Mouse (Mus musculus): Measurements from ENCODE around the gene Rad54l. TPM values are rescaled to one million over a fixed set of nuclear protein-coding genes. Genes with fewer than 3 reads are reported as not detected.

Gene Rad54l
- polyA plus RNA-seq, 1 experiment from 2014 or later = 4.8 TPM

DNA sequence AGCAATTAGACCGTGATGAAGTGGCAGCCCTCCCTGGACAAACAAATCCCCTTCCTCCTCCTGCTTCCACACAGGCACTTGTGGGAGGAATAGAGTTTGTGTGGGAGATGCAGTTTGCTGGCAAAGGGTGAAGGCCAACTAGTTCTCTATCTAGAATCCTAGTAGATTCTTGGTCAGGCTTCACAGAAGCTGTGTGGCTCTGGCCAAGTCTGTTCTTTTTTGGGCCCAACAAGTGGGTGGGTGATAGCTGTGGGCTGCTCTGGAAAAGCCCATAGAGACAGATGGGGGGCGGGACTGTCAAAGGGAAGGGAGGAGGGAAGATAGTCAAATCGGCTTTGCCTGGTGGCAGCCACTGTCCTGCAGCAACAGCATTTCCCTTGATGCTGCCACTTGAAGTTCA, 37.3 kb upstream of the Rad54l start:
- H3K4me3 ChIP-seq (ENCODE audit: low read depth, low read length) = no peak overlapping the region
- no peaks in the 10 kb centered on the region for H3K9me3 ChIP-seq (ENCODE audit: control insufficient read depth, low read length)
- no peaks in the 10 kb centered on the region for H3K27me3 ChIP-seq (ENCODE audit: control insufficient read depth, insufficient read depth, low read length)
- no peak overlapping the region for H3K4me2 ChIP-seq (ENCODE audit: low read depth, low read length)
- ATAC-seq (ENCODE audit: low read depth) = no peak
- no peak overlapping the region for H3K9ac ChIP-seq (replicated peaks; ENCODE audit: low read depth, low read length)
- no peak overlapping the region for H3K27ac ChIP-seq (ENCODE audit: low read depth, low read length)
- 87% methylated on average over 3 of the region's 3 CpGs for WGBS
- peaks cover 32% of the 10 kb centered on the region for H3K36me3 ChIP-seq (ENCODE audit: control insufficient read depth, insufficient read depth, low read length)
- no peaks in the 10 kb centered on the region for H3K4me1 ChIP-seq (ENCODE audit: control insufficient read depth, insufficient read depth, low read length)

DNA sequence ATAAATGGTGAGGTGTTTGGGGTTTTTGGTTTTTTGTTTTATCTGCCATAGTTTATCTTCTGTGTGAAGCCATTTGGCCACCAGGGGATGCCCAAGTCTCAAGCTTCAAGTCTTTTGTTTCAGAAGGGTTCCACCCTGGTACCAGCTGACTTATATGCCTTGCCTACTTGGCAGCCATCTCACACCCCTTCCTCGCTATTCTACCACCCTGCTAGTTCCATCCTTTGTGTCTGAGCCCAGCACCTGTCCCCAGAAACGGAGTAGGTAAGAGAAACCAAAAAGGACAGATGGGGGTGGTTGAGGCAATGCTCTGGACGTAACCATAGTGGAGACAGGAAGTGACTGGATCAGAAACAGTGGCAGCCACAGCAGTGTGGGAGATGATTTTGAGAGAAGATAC, 36.4 kb upstream of the Rad54l start:
- H3K9ac ChIP-seq (replicated peaks; ENCODE audit: low read depth, low read length) = no peak overlapping the region
- H3K4me1 ChIP-seq (ENCODE audit: control insufficient read depth, insufficient read depth, low read length) = no peaks in the 10 kb centered on the region
- no peaks in the 10 kb centered on the region for H3K9me3 ChIP-seq (ENCODE audit: control insufficient read depth, low read length)
- H3K4me2 ChIP-seq (ENCODE audit: low read depth, low read length) = no peak overlapping the region
- no peaks in the 10 kb centered on the region for H3K27me3 ChIP-seq (ENCODE audit: control insufficient read depth, insufficient read depth, low read length)
- H3K36me3 ChIP-seq (ENCODE audit: control insufficient read depth, insufficient read depth, low read length) = peaks cover 37% of the 10 kb centered on the region
- no peak overlapping the region for H3K4me3 ChIP-seq (ENCODE audit: low read depth, low read length)
- H3K27ac ChIP-seq (ENCODE audit: low read depth, low read length) = no peak overlapping the region
- WGBS = 67% methylated on average over 3 of the region's 3 CpGs
- ATAC-seq (ENCODE audit: low read depth) = peak; percentile 67; the same call in 1 of the 2 replicates

DNA sequence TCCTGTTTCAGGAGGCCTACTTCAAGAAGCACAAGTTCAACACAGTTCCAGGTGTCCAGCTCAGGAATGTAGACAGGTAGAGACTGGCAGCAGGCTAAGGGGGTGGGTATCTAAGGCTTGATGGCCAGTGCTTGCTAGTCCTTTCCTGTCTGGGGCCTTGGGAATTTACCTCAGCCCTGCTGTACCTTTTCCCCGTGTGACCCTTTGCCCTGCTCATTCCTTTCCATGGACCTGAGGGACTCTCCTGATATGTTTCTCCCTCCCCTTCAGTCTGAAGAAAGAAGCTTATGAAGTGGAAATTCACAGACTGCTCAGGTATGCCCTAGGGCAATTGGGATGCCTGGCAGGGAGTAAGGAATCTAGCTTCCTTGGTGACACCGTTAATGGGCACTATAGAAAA, 34.4 kb upstream of the Rad54l start:
- Histone ChIP-seq H3K4me1 (ENCODE audit: control insufficient read depth, insufficient read depth, low read length) (no peaks in the 10 kb centered on the region), H3K9me3 (ENCODE audit: control insufficient read depth, low read length) (no peaks in the 10 kb centered on the region), H3K4me2 (ENCODE audit: low read depth, low read length) (no peak overlapping the region), H3K27me3 (ENCODE audit: control insufficient read depth, insufficient read depth, low read length) (no peaks in the 10 kb centered on the region), H3K27ac (ENCODE audit: low read depth, low read length) (no peak overlapping the region), H3K4me3 (ENCODE audit: low read depth, low read length) (no peak overlapping the region), H3K9ac (replicated peaks; ENCODE audit: low read depth, low read length) (no peak overlapping the region), H3K36me3 (ENCODE audit: control insufficient read depth, insufficient read depth, low read length) (peaks cover 52% of the 10 kb centered on the region)
- no peak for ATAC-seq (ENCODE audit: low read depth)
- WGBS = 100% methylated on average over 2 of the region's 2 CpGs

DNA sequence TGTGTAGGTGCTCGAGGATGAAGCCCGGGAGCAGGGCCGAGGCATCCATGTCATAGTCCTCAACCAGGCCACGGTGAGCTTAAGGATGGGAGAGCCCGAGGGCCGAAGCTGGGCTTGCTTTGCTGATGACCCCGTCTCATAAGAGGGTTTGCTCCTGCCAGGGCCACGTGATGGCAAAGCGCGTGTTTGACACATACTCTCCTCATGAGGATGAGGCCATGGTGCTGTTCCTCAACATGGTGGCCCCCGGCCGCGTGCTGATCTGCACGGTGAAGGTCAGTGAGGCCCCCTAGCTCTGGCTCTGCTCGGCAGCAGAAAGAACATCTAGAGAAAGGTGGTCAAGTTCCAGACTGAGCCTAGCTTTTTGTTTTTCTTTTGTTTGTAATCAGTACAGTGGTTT, 29.2 kb upstream of the Rad54l start:
- H3K36me3 ChIP-seq (ENCODE audit: control insufficient read depth, insufficient read depth, low read length) = peaks cover 43% of the 10 kb centered on the region
- WGBS = 96% methylated on average over 15 of the region's 15 CpGs

DNA sequence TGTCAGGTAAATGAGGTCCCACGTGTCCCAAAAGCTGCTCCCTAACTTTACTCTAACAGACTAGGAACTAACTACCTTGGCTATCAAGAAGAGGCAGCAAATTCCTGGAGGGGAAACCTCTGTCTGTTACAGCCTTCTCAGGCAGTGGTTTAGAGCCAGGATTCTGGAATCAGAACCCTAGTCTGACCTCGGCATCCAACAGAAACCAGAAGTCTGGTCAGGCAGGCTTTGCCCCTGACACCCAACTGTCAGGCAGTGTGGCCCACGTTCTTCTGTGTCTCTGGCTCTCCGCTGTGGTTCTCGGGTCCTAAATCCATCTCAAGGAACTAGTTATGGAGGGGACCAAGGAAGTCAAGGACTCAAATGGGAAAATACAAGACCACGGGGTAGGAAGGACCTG, 27.7 kb upstream of the Rad54l start, which contains the start of gene Lurap1:
Gene Lurap1 (minus strand): TSS at position 101 of the 400 bp plus-strand sequence.
- H3K27me3 ChIP-seq (ENCODE audit: control insufficient read depth, insufficient read depth, low read length) = no peaks in the 10 kb centered on the region
- H3K4me1 ChIP-seq (ENCODE audit: control insufficient read depth, insufficient read depth, low read length) = peaks cover 7% of the 10 kb centered on the region
- peak within 1 kb of the TSS; percentile 94 for H3K9ac ChIP-seq (replicated peaks; ENCODE audit: low read depth, low read length)
- H3K4me2 ChIP-seq (ENCODE audit: low read depth, low read length) = peak within 1 kb of the TSS; percentile 73
- H3K4me3 ChIP-seq (ENCODE audit: low read depth, low read length) = peak within 1 kb of the TSS; percentile 70
- H3K9me3 ChIP-seq (ENCODE audit: control insufficient read depth, low read length) = no peaks in the 10 kb centered on the region
- no peak for ATAC-seq (ENCODE audit: low read depth)
- peak within 1 kb of the TSS; percentile 78 for H3K27ac ChIP-seq (ENCODE audit: low read depth, low read length)
- peaks cover 30% of the 10 kb centered on the region for H3K36me3 ChIP-seq (ENCODE audit: control insufficient read depth, insufficient read depth, low read length)
- WGBS = 80% methylated on average over 6 of the region's 6 CpGs

More for the DNA sequence above, 29.2 kb upstream of the Rad54l start:
- Histone ChIP-seq H3K4me1 (ENCODE audit: control insufficient read depth, insufficient read depth, low read length) (peaks cover 7% of the 10 kb centered on the region), H3K4me2 (ENCODE audit: low read depth, low read length) (no peak overlapping the region), H3K27ac (ENCODE audit: low read depth, low read length) (no peak overlapping the region), H3K9ac (replicated peaks; ENCODE audit: low read depth, low read length) (no peak overlapping the region), H3K9me3 (ENCODE audit: control insufficient read depth, low read length) (no peaks in the 10 kb centered on the region), H3K4me3 (ENCODE audit: low read depth, low read length) (no peak overlapping the region), H3K27me3 (ENCODE audit: control insufficient read depth, insufficient read depth, low read length) (no peaks in the 10 kb centered on the region)
- ATAC-seq (ENCODE audit: low read depth) = no peak

DNA sequence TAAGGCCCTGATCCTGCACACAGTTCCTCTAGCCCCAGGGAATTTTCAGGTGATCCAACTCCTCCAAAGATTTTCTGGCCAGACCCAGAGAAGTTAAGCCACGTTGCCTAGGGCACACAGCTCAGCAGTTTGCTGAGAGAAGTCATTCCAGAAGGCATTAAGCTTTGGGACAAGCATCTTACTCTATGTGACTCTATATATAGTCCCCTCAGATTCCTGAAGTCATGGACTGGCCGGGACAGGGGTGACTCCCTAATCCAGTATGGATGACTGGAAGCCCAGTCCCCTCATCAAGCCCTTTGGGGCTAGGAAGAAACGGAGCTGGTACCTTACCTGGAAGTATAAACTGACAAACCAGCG, 27.4 kb upstream of the Rad54l start:
- peaks cover 26% of the 10 kb centered on the region for H3K36me3 ChIP-seq (ENCODE audit: control insufficient read depth, insufficient read depth, low read length)
- peak overlapping the region; percentile 94 for H3K9ac ChIP-seq (replicated peaks; ENCODE audit: low read depth, low read length)
- no peak for ATAC-seq (ENCODE audit: low read depth)
- H3K27me3 ChIP-seq (ENCODE audit: control insufficient read depth, insufficient read depth, low read length) = no peaks in the 10 kb centered on the region
- peak overlapping the region; percentile 70 for H3K4me3 ChIP-seq (ENCODE audit: low read depth, low read length)
- peak overlapping the region; percentile 73 for H3K4me2 ChIP-seq (ENCODE audit: low read depth, low read length)
- no peaks in the 10 kb centered on the region for H3K9me3 ChIP-seq (ENCODE audit: control insufficient read depth, low read length)
- peaks cover 7% of the 10 kb centered on the region for H3K4me1 ChIP-seq (ENCODE audit: control insufficient read depth, insufficient read depth, low read length)
- WGBS = 22% methylated on average over 4 of the region's 4 CpGs
- H3K27ac ChIP-seq (ENCODE audit: low read depth, low read length) = no peak overlapping the region; the same call in 1 of the 2 replicates

DNA sequence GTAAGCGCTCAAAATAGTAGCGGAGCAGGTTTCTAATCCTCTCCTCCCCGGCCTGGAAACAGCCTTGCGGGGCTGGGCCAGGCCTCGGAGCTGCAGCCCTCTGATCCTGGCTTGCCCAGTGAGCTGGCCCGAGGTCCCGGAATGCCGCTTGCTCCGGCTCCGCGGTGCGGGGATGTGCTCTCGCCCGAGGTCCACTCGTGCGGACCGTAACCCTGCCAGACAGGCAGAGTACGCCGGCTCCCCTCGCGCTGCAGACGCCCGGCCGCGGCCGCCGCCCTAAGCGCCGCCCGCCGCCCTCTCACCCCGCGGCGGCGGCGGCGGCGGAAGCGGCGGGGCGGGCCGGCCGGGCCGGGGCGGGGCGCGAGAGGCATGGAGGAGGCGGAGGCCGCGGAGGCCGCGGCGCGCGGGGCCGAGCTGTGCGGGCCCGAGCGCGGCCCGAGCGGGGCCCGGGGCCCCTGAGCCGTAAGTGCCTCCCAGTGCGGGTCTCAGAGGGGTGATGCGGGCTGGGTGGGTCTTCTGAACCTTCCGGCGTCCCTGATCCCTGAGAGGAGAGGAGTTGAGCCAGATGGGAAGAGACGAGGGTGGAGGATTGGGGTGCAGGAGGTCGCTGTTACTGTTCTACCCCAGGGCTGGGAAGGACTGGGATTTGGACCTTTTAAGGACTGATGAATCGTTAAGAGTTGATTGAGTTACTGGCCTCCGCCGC, 26.8 kb upstream of the Rad54l start:
- Histone ChIP-seq H3K27ac (ENCODE audit: low read depth, low read length) (peak overlapping the region; percentile 78), H3K9me3 (ENCODE audit: control insufficient read depth, low read length) (no peaks in the 10 kb centered on the region), H3K4me3 (ENCODE audit: low read depth, low read length) (peak overlapping the region; percentile 70), H3K27me3 (ENCODE audit: control insufficient read depth, insufficient read depth, low read length) (no peaks in the 10 kb centered on the region), H3K4me1 (ENCODE audit: control insufficient read depth, insufficient read depth, low read length) (peaks cover 7% of the 10 kb centered on the region), H3K9ac (replicated peaks; ENCODE audit: low read depth, low read length) (peak overlapping the region; percentile 94), H3K36me3 (ENCODE audit: control insufficient read depth, insufficient read depth, low read length) (peaks cover 22% of the 10 kb centered on the region), H3K4me2 (ENCODE audit: low read depth, low read length) (peak overlapping the region; percentile 73)
- ATAC-seq (ENCODE audit: low read depth) = peak; percentile 94
- WGBS = under 1% methylated on average over 32 of the region's 73 CpGs

DNA sequence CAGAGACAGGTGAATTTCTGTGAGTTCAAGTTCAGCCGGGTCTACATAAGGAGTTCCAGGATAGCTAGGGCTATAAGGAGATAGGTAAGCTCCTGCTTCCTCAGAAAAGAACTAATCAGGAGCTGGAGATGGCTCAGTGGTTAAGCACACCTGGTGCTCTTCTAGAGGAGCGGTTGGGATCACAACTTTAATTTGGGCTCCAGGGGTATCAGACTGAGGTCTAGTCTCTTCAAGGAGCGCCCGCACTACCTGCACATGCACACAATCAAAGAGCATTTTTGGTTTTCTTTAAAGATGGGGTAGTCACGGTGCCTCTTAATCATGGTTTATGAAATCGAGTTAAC, 26.3 kb upstream of the Rad54l start:
- H3K4me1 ChIP-seq (ENCODE audit: control insufficient read depth, insufficient read depth, low read length) = peaks cover 7% of the 10 kb centered on the region
- H3K4me3 ChIP-seq (ENCODE audit: low read depth, low read length) = peak overlapping the region; percentile 70
- H3K27me3 ChIP-seq (ENCODE audit: control insufficient read depth, insufficient read depth, low read length) = no peaks in the 10 kb centered on the region
- H3K4me2 ChIP-seq (ENCODE audit: low read depth, low read length) = peak overlapping the region; percentile 73
- whole genome bisulfite sequencing = 20% methylated on average over 6 of the region's 6 CpGs
- H3K27ac ChIP-seq (ENCODE audit: low read depth, low read length) = peak overlapping the region; percentile 78
- no peaks in the 10 kb centered on the region for H3K9me3 ChIP-seq (ENCODE audit: control insufficient read depth, low read length)
- H3K9ac ChIP-seq (replicated peaks; ENCODE audit: low read depth, low read length) = peak overlapping the region; percentile 94
- ATAC-seq (ENCODE audit: low read depth) = peak; percentile 13; the same call in 1 of the 2 replicates
- H3K36me3 ChIP-seq (ENCODE audit: control insufficient read depth, insufficient read depth, low read length) = peaks cover 18% of the 10 kb centered on the region

DNA sequence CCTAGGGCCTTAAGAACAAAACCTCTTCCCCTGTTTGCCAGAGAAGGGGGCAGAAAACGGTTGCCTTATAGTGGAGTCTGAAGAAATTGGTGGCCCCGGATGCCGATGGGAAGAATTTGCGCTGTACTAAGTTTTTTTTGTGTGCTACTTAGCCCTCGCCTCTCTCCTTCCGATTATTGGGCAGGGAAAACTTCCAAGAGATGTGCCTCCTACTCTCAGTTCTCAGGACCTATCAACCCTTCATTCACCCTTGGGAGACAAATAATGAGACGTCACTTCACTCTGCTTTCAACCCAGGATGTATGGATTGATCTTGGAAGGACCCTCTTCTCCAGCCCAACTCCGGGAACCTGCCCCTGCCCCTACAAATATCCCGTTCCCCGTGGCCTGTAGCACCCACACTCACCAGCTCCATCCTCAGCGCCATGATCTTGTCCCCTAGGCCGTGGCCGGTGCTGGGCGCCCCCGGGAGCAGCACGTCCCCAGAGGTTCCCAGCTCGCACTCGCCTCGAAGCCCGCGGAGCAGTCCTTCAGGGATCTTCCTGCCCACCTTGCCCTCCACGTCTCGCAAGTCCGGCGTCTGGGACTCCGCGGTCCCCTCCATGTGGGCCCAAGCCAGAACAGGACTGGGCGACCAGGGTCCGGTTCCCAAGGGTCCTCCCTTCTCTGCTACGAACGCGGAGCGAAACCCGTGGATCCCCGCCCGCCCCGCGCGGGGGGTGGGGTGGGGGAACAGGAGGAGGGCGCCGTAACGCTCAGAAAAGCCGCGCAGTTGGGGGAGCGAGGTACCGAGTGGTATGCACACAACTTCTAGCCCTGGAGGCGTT, 20.6 kb upstream of the Rad54l start:
- Histone ChIP-seq H3K9ac (replicated peaks; ENCODE audit: low read depth, low read length) (peak overlapping the region; percentile 57), H3K4me2 (ENCODE audit: low read depth, low read length) (peak overlapping the region; percentile 97), H3K27ac (ENCODE audit: low read depth, low read length) (no peak overlapping the region), H3K9me3 (ENCODE audit: control insufficient read depth, low read length) (no peaks in the 10 kb centered on the region), H3K4me3 (ENCODE audit: low read depth, low read length) (peak overlapping the region; percentile 45), H3K4me1 (ENCODE audit: control insufficient read depth, insufficient read depth, low read length) (peaks cover 7% of the 10 kb centered on the region; the same call in 1 of the 2 replicates), H3K27me3 (ENCODE audit: control insufficient read depth, insufficient read depth, low read length) (no peaks in the 10 kb centered on the region), H3K36me3 (ENCODE audit: control insufficient read depth, insufficient read depth, low read length) (no peaks in the 10 kb centered on the region)
- ATAC-seq (ENCODE audit: low read depth) = peak; percentile 76
- WGBS = under 1% methylated on average over 40 of the region's 47 CpGs

Measured in neural tube, embryonic 14.5 days (tissue).